Mouse (Mus musculus) left cerebral cortex, adult 18-20 months (tissue): ENCODE measurements around the gene Lctl. TPM values are rescaled to one million over a fixed set of nuclear protein-coding genes. Genes with fewer than 3 reads are reported as not detected.
"Not testable (repeated sequence)": the region's sequence is repeated elsewhere in the genome, so short reads cannot be mapped to it uniquely, and the experiment has no call there.

ENCODE experiments used
- DNase-seq, 2 experiments: peaks; one replicate each; pipeline ENCODE4 v3.0.0; 2021 to 2022; ENCODE audit warnings: low spot score in 2 of 2, mixed read lengths in 1 of 2
- total RNA-seq, 2 experiments: library from RNA; stranded (reverse); gene quantifications; 2 replicates each; pipeline ENCODE4 v1.2.3; 2021

Lctl gene
- total RNA-seq, 2 experiments from 2014 or later = not detected

- not testable (repeated sequence) for DNase-seq
Observed at GRCm38 (mm10) chr9:64183295-64183694, 66.3 kb downstream of the Lctl start.

DNA sequence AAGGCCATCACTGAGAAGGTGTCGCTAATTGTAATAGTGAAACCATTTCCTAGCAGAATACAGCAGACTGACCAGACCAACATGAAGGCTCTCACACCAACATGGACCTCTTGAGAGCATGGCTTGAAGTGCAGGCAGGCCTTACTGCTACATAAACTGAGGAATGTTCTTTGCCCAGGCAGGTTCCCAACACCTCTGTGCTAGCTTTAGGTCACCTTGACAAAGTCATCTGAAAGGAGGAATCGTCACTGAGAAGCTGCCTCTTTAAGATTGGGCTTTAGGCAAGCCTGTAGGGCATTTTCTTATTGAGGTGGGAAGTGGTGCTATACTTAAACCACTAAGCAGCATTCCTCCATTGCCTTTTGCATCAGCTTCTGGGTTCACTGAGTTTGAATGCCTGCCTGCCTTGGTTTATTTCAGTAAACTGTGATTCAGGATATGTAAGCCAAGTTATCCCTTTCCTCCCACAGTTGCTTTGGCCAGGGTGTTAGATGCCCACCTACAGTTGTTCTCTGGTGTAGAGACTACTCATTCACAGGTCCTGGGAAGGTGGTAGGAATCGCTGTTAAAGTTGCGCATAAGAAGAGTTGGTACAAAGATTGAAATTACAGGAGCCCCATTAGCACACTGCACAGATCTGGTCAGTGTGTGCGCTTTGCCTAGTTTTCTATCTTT is 67.4 kb downstream of the Lctl start:
- no peak for DNase-seq

Other genes with a start within 250 kb of the Lctl start
- 1 to 10 TPM; 2.1 to 2.5 TPM for gene Smad6, start 95.1 kb upstream of the Lctl start, total RNA-seq
- 1 to 10 TPM; 3.2 to 3.5 TPM for gene Zwilch, start 56.0 kb downstream of the Lctl start, total RNA-seq
- gene Rpl4, start 56.2 kb downstream of the Lctl start, total RNA-seq = 100 to 1,000 TPM; 589 to 593 TPM
- gene Snapc5, start 62.1 kb downstream of the Lctl start, total RNA-seq = 10 to 100 TPM; 18.6 to 22.4 TPM
- gene Uchl4, start 118.1 kb downstream of the Lctl start, total RNA-seq = 1 to 10 TPM; 1.9 to 3.7 TPM
- gene Map2k1, start 136.5 kb downstream of the Lctl start, total RNA-seq = 100 to 1,000 TPM; 292 to 323 TPM
- 10 to 100 TPM; 12.9 to 13.8 TPM for gene Tipin, start 164.4 kb downstream of the Lctl start, total RNA-seq
- 10 to 100 TPM; 27.5 to 28.2 TPM for gene Dis3l, start 224.1 kb downstream of the Lctl start, total RNA-seq